Mouse (Mus musculus) G1E (cell line): ENCODE data around the gene Nfs1.

Experiments used
- CTCF ChIP-seq: IDR thresholded peaks from 2 replicates; pipeline ENCODE4 v1.5.1; 2012; ENCODE audit warnings: low read depth, low read length, inconsistent platforms, mixed read lengths
- GATA1 ChIP-seq: IDR thresholded peaks from 2 replicates; pipeline ENCODE4 v1.6.1; 2012; ENCODE audit warnings: borderline replicate concordance, low read length, inconsistent platforms, mixed read lengths
- POLR2AphosphoS5 ChIP-seq: IDR thresholded peaks from 2 replicates; pipeline ENCODE4 v1.6.1; 2012; ENCODE audit warnings: low read depth, low read length, inconsistent platforms; ENCODE audit not compliant: insufficient replicate concordance

DNA sequence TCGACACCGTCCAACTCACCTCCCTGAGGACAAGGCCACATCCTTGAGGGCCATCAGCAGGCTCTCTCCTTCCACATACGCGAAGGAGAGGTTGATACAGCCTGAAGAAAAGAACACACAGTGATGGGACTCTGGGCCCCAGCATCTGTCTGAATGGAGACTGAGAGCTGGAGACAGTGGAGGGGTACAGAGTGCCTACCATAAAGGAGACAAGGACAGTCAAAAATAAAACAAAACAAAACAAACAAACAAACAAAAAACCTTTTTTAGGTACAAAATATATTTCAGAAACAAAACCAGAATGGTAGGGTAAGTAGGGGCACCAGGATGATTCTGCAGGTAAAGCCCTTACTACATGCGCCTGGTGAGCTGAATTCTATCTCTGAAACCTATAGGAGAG, 17.0 kb downstream of the Nfs1 start, which contains the start of gene Gm28036:
- TF ChIP-seq CTCF = no peak
- no peak for TF ChIP-seq POLR2AphosphoS5
- TF ChIP-seq GATA1 = no peak
